Mouse (Mus musculus) embryo, embryonic 10 days (tissue): ENCODE measurements around the gene Brwd1.
A peak's percentile ranks its signal among the peaks of the same experiment; 100 is the strongest.
"Not testable (repeated sequence)": the region's sequence is repeated elsewhere in the genome, so short reads cannot be mapped to it uniquely, and the experiment has no call there.

Source experiments
- DNase-seq: peaks from one replicate; pipeline ENCODE4 v3.0.0-alpha.2; 2015; ENCODE audit warnings: low spot score

The Brwd1 gene

GRCm38 (mm10) chr16:96082301-96083178 lies at the start of gene Brwd1:
Gene Brwd1, minus strand, starts transcription at chr16:96082526.
- peak; percentile 89 for DNase-seq

GRCm38 (mm10) chr16:96128466-96128865 lies 46.1 kb upstream of the Brwd1 start:
- peak; percentile 48 for DNase-seq

DNA sequence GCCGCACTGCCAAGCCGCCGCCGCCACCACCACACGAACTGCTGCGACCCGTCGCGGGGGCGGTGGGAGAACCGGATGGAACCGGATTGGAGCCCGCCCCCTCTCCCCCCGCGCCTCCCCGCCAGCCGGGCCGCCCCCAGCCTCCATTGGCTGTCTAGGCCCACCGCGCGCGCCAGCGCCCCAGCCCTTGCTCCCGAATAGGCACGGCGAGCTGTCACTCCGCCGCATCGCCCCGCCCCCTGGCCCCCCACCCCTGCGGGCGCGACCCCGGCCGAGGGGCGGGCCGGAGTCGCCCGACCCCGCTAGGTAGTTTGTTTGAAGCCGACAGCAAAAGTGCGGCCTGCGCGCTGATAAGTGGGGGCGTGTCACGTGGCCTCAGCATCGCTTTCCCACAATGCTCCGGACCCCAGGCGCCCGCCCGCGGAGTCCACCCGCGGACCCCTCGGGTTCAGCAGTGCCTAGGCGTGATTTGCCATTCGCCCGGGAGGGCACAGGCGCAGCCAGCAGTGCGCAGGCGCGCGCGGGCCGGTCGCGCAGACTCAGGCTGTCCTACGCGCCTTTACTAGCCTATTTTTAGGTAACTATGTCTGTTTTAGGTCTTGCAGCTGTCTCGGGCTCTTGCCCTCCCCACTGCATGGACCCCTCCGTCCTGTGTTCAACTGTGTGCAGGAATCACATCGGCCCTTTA lies 45.5 kb upstream of the Brwd1 start, which contains the start of gene Hmgn1:
Hmgn1 (minus strand) TSS at position 73 of the 688 bp plus-strand sequence.
- DNase-seq, result peak; percentile 97

DNA sequence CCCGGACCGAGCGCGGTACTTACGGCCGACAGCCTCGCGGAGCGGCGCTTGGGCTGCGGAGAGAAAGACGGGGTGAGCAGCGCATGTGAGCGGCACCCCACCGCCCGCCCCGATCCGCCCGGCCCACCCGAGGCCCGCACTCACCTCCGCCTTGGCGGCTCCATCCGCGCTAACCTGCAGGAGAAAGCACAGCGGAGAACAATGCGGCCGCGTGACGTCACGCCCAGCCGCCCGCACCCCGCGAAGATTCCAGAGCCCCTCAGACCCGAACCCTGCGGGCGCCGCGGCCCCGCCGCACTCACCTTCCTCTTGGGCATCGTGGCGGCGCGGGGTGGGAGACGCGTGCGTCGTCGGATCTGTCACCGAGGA lies 44.9 kb upstream of the Brwd1 start:
- DNase-seq, result no peak

DNA sequence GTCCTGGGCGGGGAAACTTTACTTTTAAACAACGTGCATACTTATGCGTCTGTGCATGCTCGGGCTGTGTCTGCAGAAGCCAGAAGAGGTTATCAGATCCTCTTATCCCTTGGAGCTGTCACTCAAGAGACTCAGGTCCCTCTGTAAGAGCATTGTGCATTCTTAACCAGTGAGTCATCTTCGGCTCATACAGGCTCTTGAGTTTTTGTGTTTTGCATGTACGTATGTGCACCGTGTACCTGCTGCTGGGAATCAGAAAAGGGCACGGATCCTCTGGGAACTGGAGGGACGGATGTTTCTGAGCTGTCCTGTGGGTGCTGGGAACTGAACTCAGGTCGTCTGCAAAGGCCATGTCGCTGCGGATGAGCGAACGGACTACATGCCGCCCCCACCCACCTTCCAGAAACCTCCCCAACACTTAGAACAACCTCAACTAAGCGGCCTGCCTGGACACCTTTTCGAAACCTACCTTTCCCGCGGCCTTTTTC lies 44.4 kb upstream of the Brwd1 start:
- DNase-seq, result peak; percentile 47

DNA sequence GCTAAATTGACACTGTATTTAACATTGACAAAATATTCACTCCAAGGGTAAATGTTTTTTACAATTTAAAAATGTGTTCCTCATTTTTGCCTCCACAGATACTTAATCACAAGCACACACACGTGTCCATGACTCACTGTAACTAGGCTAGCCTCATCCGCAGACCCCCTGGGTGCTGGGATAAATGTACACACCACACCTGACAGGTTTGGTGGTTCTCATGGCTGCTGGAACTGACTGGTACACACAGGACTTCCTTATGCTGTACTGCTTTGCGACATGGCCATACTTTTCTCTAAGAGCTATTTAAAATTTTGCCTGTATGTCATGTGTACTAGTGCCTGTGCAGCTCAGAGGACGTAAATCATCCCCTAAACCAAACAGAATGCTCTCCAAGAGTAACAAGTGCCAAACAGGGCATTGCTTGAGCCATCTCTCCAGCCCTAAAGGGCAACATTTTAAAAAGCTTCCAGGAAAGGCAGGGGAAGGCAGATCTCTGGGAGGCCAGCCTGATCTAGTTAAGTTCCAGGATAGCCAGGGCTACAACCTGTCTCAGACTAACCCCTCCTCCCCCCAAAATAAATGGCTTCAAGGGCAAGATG lies 37.8 kb upstream of the Brwd1 start:
- no peak for DNase-seq

DNA sequence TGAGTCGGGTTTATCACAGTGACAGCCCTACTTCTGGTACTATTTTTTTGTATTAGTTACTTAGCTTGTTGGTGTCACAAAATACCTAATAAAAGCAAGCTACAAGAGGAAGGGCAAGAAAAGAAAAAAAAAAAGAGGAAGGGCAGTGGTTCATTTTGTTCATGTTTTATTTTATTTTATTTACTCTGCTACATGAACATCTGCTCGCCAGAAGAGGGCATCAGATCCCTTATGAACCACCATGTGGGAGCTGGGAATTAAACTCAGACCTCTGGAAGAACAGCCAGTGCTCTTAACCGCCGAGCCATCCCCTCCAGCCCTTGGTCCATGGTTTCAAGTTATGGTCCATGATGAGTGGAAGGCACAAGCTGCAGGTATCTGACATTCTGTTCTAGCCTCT lies 32.4 kb upstream of the Brwd1 start:
- no peak for DNase-seq

GRCm38 (mm10) chr16:96112769-96113168 lies 30.4 kb upstream of the Brwd1 start:
- DNase-seq, result no peak

- DNase-seq, result no peak
These were observed 28.5 kb upstream of the Brwd1 start for GRCm38 (mm10) chr16:96110655-96111345.

- no peak for DNase-seq
These were observed 27.3 kb upstream of the Brwd1 start for GRCm38 (mm10) chr16:96109673-96110072.

DNA sequence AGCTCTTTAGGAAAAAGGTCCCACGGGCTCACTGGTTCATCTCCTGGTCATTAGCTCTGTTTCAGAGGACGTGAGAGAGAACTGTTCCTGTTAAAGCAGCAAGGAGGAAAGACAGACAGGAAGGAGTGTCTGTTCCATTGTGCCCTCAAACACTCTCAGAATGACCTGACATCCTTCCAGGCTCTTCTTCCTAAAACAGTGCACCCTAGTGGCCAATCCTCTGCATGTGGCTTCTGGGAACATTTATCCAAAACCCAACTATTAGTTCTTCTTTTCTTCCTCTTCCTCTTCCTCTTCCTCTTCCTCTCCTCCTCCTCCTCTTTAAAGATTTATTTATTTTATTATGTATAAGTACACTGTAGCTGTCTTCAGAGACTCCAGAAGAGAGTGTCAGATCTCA lies 20.7 kb upstream of the Brwd1 start:
- peak; percentile 60 for DNase-seq

DNA sequence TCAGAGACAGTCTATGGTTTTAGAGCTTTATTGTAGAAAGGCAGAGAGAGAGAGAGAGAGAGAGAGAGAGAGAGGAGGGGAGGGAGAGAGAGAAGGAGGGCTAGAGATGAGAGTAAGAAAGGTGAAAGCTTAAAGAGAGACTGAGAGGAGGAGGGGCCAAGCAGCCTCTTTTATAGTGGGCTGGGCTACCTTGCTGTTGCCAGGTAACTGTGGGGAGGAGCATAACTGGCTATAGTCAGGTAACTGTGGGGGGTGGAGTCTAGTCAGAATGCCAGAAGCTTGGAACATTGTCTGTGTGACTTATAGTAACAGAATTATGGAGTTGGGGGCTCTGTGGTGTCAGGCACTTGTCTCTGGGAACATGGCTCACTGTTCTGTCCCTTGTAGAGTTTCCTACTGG lies 15.5 kb upstream of the Brwd1 start:
- DNase-seq, result not testable (repeated sequence)

GRCm38 (mm10) chr16:96095966-96096365 lies 13.6 kb upstream of the Brwd1 start:
- no peak for DNase-seq

DNA sequence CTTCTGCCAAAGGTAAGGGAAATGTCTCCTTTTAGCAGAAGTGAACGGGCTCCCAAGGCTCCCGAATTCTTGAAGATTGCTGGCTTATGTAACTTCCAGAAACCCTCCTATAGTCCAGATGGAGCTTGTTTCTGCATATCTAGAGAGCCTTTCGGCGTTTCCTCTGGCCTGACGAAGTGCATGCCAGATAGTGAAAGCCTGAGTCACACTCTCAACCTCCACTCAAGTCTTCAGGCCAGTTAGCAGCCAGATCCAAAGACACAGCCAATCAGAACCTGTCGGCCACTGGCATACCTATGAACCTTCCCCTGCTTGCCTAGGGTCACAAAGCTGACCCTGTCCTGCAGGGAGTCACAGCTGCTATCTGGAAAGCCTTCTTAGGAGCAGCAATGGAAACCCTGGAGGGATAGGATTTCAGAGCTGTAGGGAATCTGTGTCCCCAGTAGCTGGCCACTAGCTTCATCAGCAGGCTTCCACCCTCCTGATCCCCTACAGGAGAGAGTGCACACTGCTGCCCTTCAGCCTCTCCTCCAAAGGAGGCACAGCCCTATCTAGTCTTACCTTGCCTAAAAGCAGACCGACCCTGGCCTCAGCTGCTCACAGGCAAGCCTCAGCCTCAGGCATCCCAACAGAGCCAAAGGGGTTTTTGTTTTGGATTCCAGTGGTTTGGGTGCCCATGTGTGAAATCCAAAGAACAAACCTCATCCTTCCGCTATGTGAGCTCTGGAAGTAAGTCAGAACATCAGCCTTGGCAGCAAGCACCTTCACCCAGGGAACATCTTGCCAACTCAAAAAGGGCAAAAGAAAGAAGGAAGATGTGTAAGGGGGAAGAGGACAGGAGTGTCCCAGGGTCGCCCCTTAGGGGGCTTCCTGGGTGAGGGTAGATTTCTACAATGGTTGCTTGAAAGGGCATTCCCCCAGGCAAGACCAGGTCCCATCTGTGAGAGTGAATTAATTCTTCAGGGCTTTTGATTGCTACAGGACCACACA lies 9.5 kb upstream of the Brwd1 start:
- DNase-seq, result no peak

GRCm38 (mm10) chr16:96088120-96088519 lies 5.8 kb upstream of the Brwd1 start:
- DNase-seq, result no peak

- DNase-seq, result no peak
These were observed 5.1 kb upstream of the Brwd1 start for GRCm38 (mm10) chr16:96087436-96087835.

- DNase-seq, result no peak
These were observed 4.7 kb upstream of the Brwd1 start for GRCm38 (mm10) chr16:96087001-96087400.

GRCm38 (mm10) chr16:96085597-96085996 lies 3.3 kb upstream of the Brwd1 start:
- no peak for DNase-seq

- DNase-seq, result no peak
These were observed 887 bp upstream of the Brwd1 start for GRCm38 (mm10) chr16:96083179-96083646.

DNA sequence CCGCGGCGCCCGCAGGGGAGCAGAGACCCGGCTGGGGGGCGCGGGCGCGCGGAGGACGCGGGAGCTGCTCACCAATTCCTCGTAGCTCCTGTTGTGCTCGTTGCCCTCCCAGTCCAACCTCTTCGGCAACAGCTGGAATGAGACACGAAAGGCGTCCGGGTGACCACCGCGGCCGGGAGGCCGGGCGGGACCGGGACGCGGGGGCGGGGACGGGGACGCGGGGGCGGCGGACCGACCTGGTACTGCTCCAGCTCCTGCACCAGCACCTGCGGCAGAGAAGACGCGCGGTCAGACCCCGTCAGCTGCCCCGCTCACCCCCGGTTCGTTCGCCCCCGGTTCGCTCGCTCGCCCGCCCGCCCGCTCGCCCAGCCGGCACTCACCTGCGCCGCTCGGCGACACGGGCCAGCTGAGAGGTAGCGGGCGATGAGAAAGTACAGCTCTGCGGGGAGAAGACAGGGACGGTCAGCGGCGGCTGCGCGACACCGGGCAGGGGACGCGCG lies 534 bp downstream of the Brwd1 start:
- peak; percentile 65 for DNase-seq

DNA sequence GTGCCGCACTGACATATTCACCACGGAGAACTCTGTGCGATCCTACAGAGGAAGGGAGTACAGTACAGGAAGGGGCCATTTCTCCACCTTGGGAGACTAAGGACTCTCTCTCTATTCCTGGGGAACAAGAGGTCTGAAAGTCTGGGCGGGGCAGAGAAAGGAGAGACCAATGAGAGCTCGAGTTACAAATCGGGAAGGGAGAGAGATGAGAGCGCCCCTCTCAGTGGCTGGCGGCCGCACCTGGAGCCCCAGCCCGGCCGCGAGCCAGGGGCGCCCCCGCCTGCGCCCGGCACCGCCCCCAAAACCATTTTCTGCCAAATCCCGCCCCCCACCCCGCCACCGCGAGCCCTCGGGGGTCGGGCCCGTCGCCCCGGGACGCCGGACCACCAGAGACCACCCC lies 995 bp downstream of the Brwd1 start:
- DNase-seq, result peak; percentile 87
